Mouse (Mus musculus) layer of hippocampus, adult 9-11 months (tissue): Measurements from ENCODE around the gene Ggcx.
A peak's percentile ranks its signal among the peaks of the same experiment; 100 is the strongest.
"Not testable (repeated sequence)": the region's sequence is repeated elsewhere in the genome, so short reads cannot be mapped to it uniquely, and the experiment has no call there.

Experiments
- DNase-seq: peaks from one replicate; pipeline ENCODE4 v3.0.0; 2022

Ggcx gene

GRCm38 (mm10) chr6:72465361-72466157, 51.5 kb downstream of the Ggcx start:
- DNase-seq: no peak

- no peak for DNase-seq
Observed at GRCm38 (mm10) chr6:72466171-72466570, 52.1 kb downstream of the Ggcx start.

- DNase-seq: no peak
Observed at GRCm38 (mm10) chr6:72473264-72474041, 59.3 kb downstream of the Ggcx start.

GRCm38 (mm10) chr6:72475221-72475985, 61.3 kb downstream of the Ggcx start:
- DNase-seq: peak; percentile 72

- no peak for DNase-seq
Observed at GRCm38 (mm10) chr6:72476836-72477235, 62.7 kb downstream of the Ggcx start.

- no peak for DNase-seq
Observed at GRCm38 (mm10) chr6:72477621-72478020, 63.5 kb downstream of the Ggcx start.

- DNase-seq: not testable (repeated sequence)
Observed at GRCm38 (mm10) chr6:72478691-72479090, 64.6 kb downstream of the Ggcx start.

- DNase-seq: no peak
Observed at GRCm38 (mm10) chr6:72479645-72480421, 65.7 kb downstream of the Ggcx start.

GRCm38 (mm10) chr6:72480422-72480702, 66.3 kb downstream of the Ggcx start:
- no peak for DNase-seq
